Mouse (Mus musculus) kidney, embryonic 15.5 days (tissue): ENCODE data around the gene Kctd21. TPM values are rescaled to one million over a fixed set of nuclear protein-coding genes. Genes with fewer than 3 reads are reported as not detected.
A peak's percentile ranks its signal among the peaks of the same experiment; 100 is the strongest.

ENCODE experiments used
- ATAC-seq: fragments of 200-750 bp; cut with Nextera tagmentation; replicated peaks from 2 replicates; pipeline ENCODE4 v1.8.0; 2017; ENCODE audit warnings: moderate TSS enrichment; ENCODE audit not compliant: low FRiP score
- H3K27ac ChIP-seq: fragments of 300-500 bp; sonication (generic); 2 replicates; pipeline ENCODE4 v1.5.1; 2015; ENCODE audit warnings: mild to moderate bottlenecking, inconsistent platforms
- H3K27me3 ChIP-seq: fragments of 300-500 bp; sonication (generic); 2 replicates; pipeline ENCODE4 v1.6.1; 2015; ENCODE audit warnings: inconsistent platforms
- H3K36me3 ChIP-seq: fragments of 300-500 bp; sonication (generic); 2 replicates; pipeline ENCODE4 v1.6.1; 2015; ENCODE audit warnings: inconsistent platforms
- H3K4me1 ChIP-seq: fragments of 300-500 bp; sonication (generic); 2 replicates; pipeline ENCODE4 v1.6.1; 2015; ENCODE audit warnings: inconsistent platforms
- H3K4me2 ChIP-seq: fragments of 300-500 bp; sonication (generic); 2 replicates; pipeline ENCODE4 v1.6.1; 2015; ENCODE audit warnings: moderate library complexity, mild to moderate bottlenecking, inconsistent platforms
- H3K4me3 ChIP-seq: fragments of 300-500 bp; sonication (generic); replicated peaks from 2 replicates; pipeline ENCODE4 v1.5.1; 2015; ENCODE audit warnings: mild to moderate bottlenecking, inconsistent platforms
- H3K9ac ChIP-seq: fragments of 300-500 bp; sonication (generic); 2 replicates; pipeline ENCODE4 v1.6.1; 2015; ENCODE audit warnings: mild to moderate bottlenecking, inconsistent platforms
- H3K9me3 ChIP-seq: fragments of 300-500 bp; sonication (generic); replicated peaks from 2 replicates; pipeline ENCODE4 v1.6.1; 2016; ENCODE audit warnings: inconsistent platforms
- WGBS: fragments of 180-500 bp; shearing (Covaris S2); methylation state at CpG from one replicate; pipeline ENCODE4 v1.1.7; 2015; ENCODE audit warnings: mixed read lengths; 5-methylcytosine and 5-hydroxymethylcytosine counted together
- polyA plus RNA-seq: library from polyadenylated mRNA; unstranded; fragments of >200 nt; fragmentation: Nextera tagmentation; extraction: Ambion mirVana; gene quantifications from 2 replicates; pipeline ENCODE4 v1.2.1, GENCODE M21; 2015

The Kctd21 gene
- polyA plus RNA-seq, 1 experiment from 2014 or later: 4.2 TPM

DNA sequence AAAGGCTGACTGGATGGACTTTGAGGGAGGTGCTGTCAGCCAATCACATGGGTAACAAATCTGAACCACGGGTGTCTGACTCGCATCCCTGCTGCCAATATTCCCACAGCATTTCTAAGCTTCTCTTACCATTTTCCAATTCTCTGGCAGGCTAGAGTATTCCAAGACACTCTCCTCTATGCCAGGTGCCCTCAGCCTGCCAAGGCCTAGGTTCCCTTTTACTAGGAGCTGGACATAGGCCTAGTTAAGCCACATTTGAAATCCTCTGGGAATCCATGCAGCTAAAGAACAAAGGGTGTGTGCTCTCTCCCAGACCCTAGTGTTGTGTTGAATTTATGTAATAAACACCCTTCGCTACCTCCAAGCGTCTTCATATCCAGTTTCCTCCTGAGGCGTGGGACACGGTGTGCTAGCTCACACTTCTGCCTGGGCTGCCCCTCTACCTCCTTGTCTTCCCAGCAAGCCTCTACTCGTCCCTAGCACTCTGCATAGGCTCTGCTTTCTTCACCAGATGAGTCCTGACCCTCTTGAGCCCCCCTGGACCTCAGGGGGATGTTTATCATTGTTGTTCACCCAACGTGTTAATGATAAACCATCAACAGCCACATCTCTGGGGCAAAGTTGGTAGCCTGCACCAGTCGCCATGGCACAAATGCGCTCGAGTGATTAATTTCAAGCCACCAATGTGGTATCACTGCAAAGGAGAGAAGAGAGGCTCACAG is 19.8 kb downstream of the Kctd21 start:
- Histone ChIP-seq H3K9me3 (no peaks in the 10 kb centered on the region), H3K27ac (no peak overlapping the region), H3K36me3 (0 out of 2 replicates have a peak, but pooled peaks cover 4% of the 10 kb centered on the region), H3K4me1 (no peaks in the 10 kb centered on the region), H3K9ac (no peak overlapping the region), H3K27me3 (no peaks in the 10 kb centered on the region), H3K4me2 (no peak overlapping the region), H3K4me3 (no peak overlapping the region)
- WGBS: 81% methylated on average over 11 of the region's 11 CpGs
- ATAC-seq: no peak

DNA sequence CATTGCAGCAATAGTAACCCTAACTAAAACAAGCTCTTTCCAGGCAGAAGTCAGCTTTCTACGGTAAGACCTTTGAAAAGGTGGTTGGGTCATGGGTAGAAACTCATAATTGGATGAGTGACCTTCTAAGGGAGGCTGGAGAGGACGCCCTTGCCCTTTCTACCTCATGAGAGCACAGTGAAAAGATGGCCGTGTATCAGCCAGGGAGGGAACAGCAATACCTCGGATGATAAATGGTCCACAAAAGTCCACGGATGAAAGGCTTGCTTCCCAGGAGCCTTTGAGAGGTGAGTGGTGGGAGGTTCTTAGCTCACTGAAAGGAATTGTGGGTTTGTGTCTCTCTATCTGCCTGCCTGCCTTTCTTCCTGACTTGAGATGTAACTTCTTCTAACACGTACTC is 21.2 kb downstream of the Kctd21 start:
- no peak overlapping the region for H3K4me2 ChIP-seq
- ATAC-seq: no peak
- WGBS: 88% methylated on average over 6 of the region's 6 CpGs

DNA sequence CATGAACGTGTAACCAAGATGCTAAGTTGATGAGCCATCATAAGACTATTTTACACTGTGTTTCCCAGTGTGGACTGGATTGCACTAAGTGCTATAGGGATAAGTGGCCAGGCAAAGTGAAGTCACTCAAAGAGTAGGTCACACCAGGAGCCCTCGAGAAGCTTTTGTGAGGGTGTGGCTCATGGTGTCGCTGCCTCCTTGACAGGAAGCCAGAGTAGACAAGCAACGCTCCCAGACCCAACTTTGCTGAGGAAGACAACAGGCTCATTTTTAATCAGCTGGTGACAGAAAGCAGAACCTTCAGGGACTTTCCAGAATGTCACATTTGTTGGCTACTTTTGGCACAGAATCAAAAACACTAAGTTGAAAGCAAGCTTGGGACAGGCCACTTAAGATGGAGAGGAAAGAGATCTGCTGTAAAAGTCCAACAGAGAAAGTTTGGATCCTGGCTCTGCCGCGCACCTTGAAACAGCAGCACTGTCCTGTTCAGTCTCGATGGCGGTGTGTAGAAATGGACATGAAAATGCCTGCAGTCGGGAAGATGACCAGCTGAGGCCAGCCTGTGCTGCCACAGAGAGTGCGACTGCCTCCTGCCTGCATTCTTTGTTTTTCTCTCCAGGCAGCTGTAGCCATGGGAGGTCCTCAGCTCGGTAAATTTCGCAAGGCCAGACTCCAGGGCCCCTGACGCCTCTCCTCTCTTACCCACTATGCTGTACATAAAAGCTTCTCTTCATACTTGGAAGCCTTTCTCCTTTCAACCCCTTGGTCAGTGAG is 23.1 kb downstream of the Kctd21 start:
- no peak overlapping the region for H3K4me3 ChIP-seq
- H3K36me3 ChIP-seq: no peaks in the 10 kb centered on the region
- no peak for ATAC-seq
- H3K9ac ChIP-seq: no peak overlapping the region
- H3K27ac ChIP-seq: 0 out of 2 replicates have a peak overlapping the region, but pooled peaks have one; percentile 7
- H3K4me2 ChIP-seq: no peak overlapping the region
- WGBS: 47% methylated on average over 13 of the region's 13 CpGs
- no peaks in the 10 kb centered on the region for H3K27me3 ChIP-seq
- H3K4me1 ChIP-seq: no peaks in the 10 kb centered on the region
- no peaks in the 10 kb centered on the region for H3K9me3 ChIP-seq

More for the DNA sequence above, 21.2 kb downstream of the Kctd21 start:
- H3K36me3 ChIP-seq: 0 out of 2 replicates have a peak, but pooled peaks cover 4% of the 10 kb centered on the region
- H3K4me1 ChIP-seq: no peaks in the 10 kb centered on the region
- H3K4me3 ChIP-seq: no peak overlapping the region
- no peaks in the 10 kb centered on the region for H3K27me3 ChIP-seq
- no peak overlapping the region for H3K9ac ChIP-seq
- H3K27ac ChIP-seq: no peak overlapping the region
- H3K9me3 ChIP-seq: no peaks in the 10 kb centered on the region

DNA sequence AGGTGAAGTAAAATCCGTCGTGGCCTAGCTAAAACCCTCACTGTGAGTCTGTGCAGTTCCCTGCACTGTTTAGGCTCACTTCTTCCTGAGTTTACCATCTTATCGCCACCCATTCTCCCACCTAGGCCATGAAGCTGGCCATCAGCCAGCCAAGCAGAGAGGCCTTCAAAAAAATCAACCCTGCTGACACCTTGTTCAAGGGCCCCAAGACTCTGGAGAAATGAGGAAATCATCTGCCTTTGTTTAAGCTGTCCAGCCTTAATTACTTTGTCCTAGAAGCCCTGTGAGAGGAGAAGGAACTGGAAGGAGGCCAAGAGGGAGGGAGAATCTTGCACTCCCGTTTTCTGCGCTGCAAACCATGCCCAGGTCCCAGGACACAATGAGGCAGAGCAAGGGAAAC is 24.1 kb downstream of the Kctd21 start:
- no peak overlapping the region for H3K27ac ChIP-seq
- no peak overlapping the region for H3K4me2 ChIP-seq
- H3K36me3 ChIP-seq: no peaks in the 10 kb centered on the region
- H3K4me3 ChIP-seq: no peak overlapping the region
- no peaks in the 10 kb centered on the region for H3K27me3 ChIP-seq
- H3K9ac ChIP-seq: no peak overlapping the region
- no peaks in the 10 kb centered on the region for H3K4me1 ChIP-seq
- no peaks in the 10 kb centered on the region for H3K9me3 ChIP-seq
- no peak for ATAC-seq
- 82% methylated on average over 5 of the region's 5 CpGs for WGBS

DNA sequence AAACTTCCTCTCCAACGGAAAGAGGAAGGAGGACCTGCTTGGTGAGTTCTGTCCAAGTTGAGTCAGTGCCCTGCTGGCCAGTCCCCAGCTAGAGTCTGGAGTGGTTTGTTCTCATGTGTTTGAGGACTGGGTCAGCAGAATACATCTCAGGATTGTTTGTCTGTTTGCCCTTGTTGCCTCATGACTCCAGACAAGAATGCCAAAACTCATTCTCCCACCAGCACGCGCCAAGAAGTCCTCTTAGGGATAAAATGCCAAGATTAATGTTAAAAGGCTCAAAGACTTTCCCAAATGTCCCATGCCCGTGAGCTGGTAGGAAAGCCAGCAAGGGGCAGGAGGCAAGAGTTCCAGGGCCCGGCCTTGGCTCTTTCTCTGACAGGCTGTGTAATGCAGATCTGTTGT is 24.7 kb downstream of the Kctd21 start:
- WGBS: 81% methylated on average over 5 of the region's 5 CpGs
- Histone ChIP-seq H3K27ac (no peak overlapping the region), H3K4me3 (no peak overlapping the region), H3K9ac (no peak overlapping the region), H3K4me1 (no peaks in the 10 kb centered on the region), H3K27me3 (no peaks in the 10 kb centered on the region), H3K36me3 (no peaks in the 10 kb centered on the region), H3K4me2 (no peak overlapping the region), H3K9me3 (no peaks in the 10 kb centered on the region)
- ATAC-seq: no peak

DNA sequence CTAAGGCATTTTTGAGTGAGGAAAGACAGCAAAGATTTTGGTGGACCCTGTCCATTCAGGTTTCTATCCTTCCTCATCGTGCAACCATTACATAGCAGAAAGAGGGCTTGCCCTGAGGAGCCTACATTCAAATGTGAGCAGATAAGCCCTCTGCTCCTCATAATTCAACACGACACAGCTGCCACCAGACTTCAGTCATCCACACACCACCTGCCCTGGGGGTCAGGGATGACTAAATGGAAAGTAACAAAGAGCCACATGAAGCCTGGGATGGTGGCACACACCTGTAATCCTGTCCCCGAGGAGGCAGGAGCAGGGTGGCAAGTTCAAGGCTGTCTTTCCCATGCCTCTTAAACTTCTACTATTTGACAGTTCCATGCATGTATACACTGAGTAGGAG is 25.7 kb downstream of the Kctd21 start:
- H3K4me3 ChIP-seq: no peak overlapping the region
- H3K9me3 ChIP-seq: no peaks in the 10 kb centered on the region
- no peaks in the 10 kb centered on the region for H3K36me3 ChIP-seq
- H3K27ac ChIP-seq: no peak overlapping the region
- 77% methylated on average over 3 of the region's 3 CpGs for WGBS
- no peak overlapping the region for H3K4me2 ChIP-seq
- H3K9ac ChIP-seq: no peak overlapping the region
- no peaks in the 10 kb centered on the region for H3K4me1 ChIP-seq
- no peak for ATAC-seq
- H3K27me3 ChIP-seq: no peaks in the 10 kb centered on the region

DNA sequence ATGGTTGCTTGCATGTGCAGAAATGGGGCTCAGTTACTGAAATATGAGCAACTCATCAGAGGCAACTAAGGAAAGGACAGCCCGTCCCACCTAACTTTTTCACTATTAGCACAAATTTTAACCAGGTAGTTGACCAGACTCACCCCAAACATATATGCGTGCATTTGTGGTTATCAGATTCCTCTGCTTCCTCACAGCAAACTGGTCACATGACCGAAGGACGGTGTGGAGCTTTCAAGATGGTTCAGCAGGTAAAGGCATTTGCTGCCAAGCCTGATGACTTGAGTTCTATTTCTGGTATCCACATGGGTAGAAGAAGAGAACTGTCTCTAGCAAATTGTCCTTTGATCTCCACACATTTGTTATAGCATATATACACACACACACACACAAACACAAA is 26.2 kb downstream of the Kctd21 start:
- no peak overlapping the region for H3K4me2 ChIP-seq
- no peak for ATAC-seq
- no peaks in the 10 kb centered on the region for H3K4me1 ChIP-seq
- no peak overlapping the region for H3K4me3 ChIP-seq
- no peak overlapping the region for H3K9ac ChIP-seq
- no peaks in the 10 kb centered on the region for H3K27me3 ChIP-seq
- H3K36me3 ChIP-seq: no peaks in the 10 kb centered on the region
- H3K9me3 ChIP-seq: no peaks in the 10 kb centered on the region
- 85% methylated on average over 4 of the region's 4 CpGs for WGBS
- no peak overlapping the region for H3K27ac ChIP-seq

DNA sequence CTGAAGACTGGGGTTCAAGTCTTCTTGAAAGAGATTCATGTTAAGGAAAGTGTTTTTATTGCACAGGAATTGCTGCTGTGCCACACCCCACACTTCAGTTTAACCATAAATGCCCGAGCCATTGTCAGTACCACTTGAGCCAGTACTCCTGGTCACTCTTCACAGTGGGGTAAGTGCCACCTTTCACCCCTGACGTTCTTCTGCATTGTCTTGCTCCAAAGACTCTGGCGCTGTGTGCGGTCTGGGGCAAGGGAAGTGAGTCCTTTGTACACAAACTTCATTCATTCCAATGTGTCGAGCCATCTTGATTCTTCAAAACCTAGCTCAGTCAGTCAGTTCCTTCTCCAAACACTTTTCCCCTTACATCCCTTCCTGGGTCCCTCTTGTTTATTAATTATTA is 28.0 kb downstream of the Kctd21 start:
- WGBS: 67% methylated on average over 5 of the region's 5 CpGs
- Histone ChIP-seq H3K9me3 (no peaks in the 10 kb centered on the region), H3K36me3 (no peaks in the 10 kb centered on the region), H3K27ac (no peak overlapping the region), H3K27me3 (no peaks in the 10 kb centered on the region), H3K4me2 (no peak overlapping the region), H3K9ac (no peak overlapping the region), H3K4me3 (no peak overlapping the region), H3K4me1 (no peaks in the 10 kb centered on the region)
- ATAC-seq: no peak

DNA sequence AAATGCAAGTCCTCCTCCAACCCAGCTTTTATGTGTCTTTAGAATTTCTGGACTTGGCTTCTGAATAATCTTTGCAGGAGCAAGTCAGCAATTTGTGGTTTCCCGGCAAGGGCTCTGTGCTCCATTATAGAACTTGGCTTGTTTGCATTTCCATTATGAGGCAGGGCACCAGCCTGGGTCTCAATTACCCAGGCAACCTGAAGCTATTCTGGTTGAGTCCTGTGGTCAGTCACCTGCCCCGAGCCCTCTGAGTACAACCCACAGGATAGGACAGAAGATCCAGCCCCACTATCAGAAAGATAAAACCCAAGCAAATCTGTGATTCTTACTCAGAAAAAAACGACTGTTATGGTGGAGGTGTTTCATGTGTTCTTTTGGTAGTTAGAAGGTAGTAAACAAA is 28.8 kb downstream of the Kctd21 start:
- 66% methylated on average over 3 of the region's 3 CpGs for WGBS
- H3K4me1 ChIP-seq: no peaks in the 10 kb centered on the region
- no peak overlapping the region for H3K4me2 ChIP-seq
- no peak overlapping the region for H3K4me3 ChIP-seq
- H3K27ac ChIP-seq: no peak overlapping the region
- no peaks in the 10 kb centered on the region for H3K36me3 ChIP-seq
- no peaks in the 10 kb centered on the region for H3K9me3 ChIP-seq
- no peaks in the 10 kb centered on the region for H3K27me3 ChIP-seq
- ATAC-seq: no peak
- H3K9ac ChIP-seq: no peak overlapping the region

DNA sequence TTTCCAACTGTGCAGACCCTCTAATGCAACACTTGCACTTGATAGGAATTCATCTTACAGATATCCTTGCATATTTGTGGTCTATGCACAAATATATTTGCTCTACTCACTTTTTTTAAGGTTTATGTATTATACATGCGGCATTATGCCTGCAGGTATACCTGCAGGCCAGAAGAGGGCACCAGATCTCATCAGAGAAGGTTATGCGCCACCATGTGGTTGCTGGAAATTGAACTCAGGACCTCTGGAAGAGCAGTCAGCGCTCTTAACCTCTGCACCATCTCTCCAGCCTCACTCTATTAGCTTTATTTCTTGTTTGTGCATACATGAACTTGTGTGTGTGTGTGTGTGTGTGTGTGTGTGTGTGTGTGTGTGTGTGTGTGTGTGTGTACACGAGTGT is 29.3 kb downstream of the Kctd21 start:
- Histone ChIP-seq H3K4me2 (no peak overlapping the region), H3K36me3 (no peaks in the 10 kb centered on the region), H3K4me1 (no peaks in the 10 kb centered on the region), H3K4me3 (no peak overlapping the region), H3K27me3 (no peaks in the 10 kb centered on the region), H3K27ac (no peak overlapping the region), H3K9ac (no peak overlapping the region), H3K9me3 (no peaks in the 10 kb centered on the region)
- 23% methylated on average over 4 of the region's 4 CpGs for WGBS
- ATAC-seq: no peak

DNA sequence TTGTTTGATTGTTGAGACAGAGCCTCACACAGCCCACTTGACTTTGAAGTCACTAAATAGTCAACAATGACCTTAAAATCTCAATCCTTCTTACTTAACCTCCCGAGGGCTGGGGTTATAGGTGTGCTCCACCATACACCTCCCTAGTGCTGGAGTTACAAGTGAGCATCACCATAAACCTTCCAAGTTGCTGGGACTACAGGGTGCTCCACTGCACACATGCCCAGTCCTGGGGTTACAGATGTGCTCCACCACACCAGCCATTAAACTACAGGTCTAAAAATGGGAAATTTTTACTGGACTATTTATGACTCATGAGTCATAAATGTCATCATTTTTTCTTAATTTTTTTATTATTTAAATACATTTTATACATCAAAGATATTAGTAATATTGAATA is 33.8 kb downstream of the Kctd21 start:
- H3K36me3 ChIP-seq: no peaks in the 10 kb centered on the region
- H3K9me3 ChIP-seq: no peaks in the 10 kb centered on the region
- WGBS: 80% methylated on average over 1 of the region's 1 CpGs
- ATAC-seq: no peak
- no peak overlapping the region for H3K4me2 ChIP-seq
- no peak overlapping the region for H3K4me3 ChIP-seq
- no peaks in the 10 kb centered on the region for H3K27me3 ChIP-seq
- H3K4me1 ChIP-seq: peaks cover 3% of the 10 kb centered on the region
- no peak overlapping the region for H3K27ac ChIP-seq
- H3K9ac ChIP-seq: no peak overlapping the region

DNA sequence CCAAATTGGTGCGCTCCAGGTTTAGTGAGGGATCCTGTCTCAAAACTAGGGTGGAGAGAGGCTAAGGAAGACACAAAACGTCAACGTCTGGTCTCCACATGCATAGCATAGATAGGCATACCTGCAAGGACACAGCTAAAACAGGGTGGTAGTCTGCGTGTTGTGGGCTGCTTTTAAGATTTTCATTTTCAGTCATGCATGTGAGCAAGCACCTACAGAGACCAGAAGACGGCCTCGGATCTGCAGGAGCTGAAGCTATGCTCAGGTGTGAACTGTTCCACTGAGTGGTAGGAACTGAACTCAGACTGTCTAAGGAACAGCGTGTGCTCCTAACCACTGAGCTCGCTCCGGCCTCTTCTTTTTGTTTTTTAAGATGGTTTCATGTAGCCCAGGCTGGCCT is 43.0 kb downstream of the Kctd21 start:
- ATAC-seq: no peak
- Histone ChIP-seq H3K9ac (no peak overlapping the region), H3K36me3 (peaks cover 65% of the 10 kb centered on the region), H3K4me1 (peaks cover 12% of the 10 kb centered on the region), H3K27ac (no peak overlapping the region), H3K4me2 (no peak overlapping the region), H3K9me3 (no peaks in the 10 kb centered on the region), H3K4me3 (no peak overlapping the region), H3K27me3 (no peaks in the 10 kb centered on the region)
- 96% methylated on average over 9 of the region's 9 CpGs for WGBS
